Mouse (Mus musculus): ENCODE measurements around the gene Taf5l.
A peak's percentile ranks its signal among the peaks of the same experiment; 100 is the strongest.
"Not testable (repeated sequence)": the region's sequence is repeated elsewhere in the genome, so short reads cannot be mapped to it uniquely, and the experiment has no call there.

Gene Taf5l

GRCm38 (mm10) chr8:124011989-124012586, 9.1 kb downstream of the Taf5l start:
- DNase-seq (ENCODE audit: low spot score), result no peak

- DNase-seq (ENCODE audit: low spot score), result no peak
Measured at GRCm38 (mm10) chr8:124011580-124011979, 9.6 kb downstream of the Taf5l start.

- no peak for DNase-seq (ENCODE audit: low spot score)
Measured at GRCm38 (mm10) chr8:124007829-124008228, 13.4 kb downstream of the Taf5l start.

- DNase-seq (ENCODE audit: low spot score), result no peak
Measured at GRCm38 (mm10) chr8:124002546-124003108, 18.6 kb downstream of the Taf5l start.

- DNase-seq (ENCODE audit: low spot score), result peak; percentile 43
Measured at GRCm38 (mm10) chr8:123999568-123999967, 21.6 kb downstream of the Taf5l start.

GRCm38 (mm10) chr8:123993997-123994396, 27.2 kb downstream of the Taf5l start:
- DNase-seq (ENCODE audit: low spot score), result no peak

- DNase-seq (ENCODE audit: low spot score), result no peak
Measured at GRCm38 (mm10) chr8:123993597-123993996, 27.6 kb downstream of the Taf5l start.

GRCm38 (mm10) chr8:123992587-123992986, 28.6 kb downstream of the Taf5l start:
- DNase-seq (ENCODE audit: low spot score), result no peak

GRCm38 (mm10) chr8:123990277-123991049, 30.7 kb downstream of the Taf5l start:
- no peak for DNase-seq (ENCODE audit: low spot score)

- DNase-seq (ENCODE audit: low spot score), result no peak
Measured at GRCm38 (mm10) chr8:123989128-123989527, 32.1 kb downstream of the Taf5l start.

- DNase-seq (ENCODE audit: low spot score), result no peak
Measured at GRCm38 (mm10) chr8:123988605-123989038, 32.6 kb downstream of the Taf5l start.

GRCm38 (mm10) chr8:123982826-123983400, 38.3 kb downstream of the Taf5l start, which contains the start of gene Abcb10:
Gene Abcb10, minus strand, starts transcription at chr8:123983122.
- peak; percentile 91 for DNase-seq (ENCODE audit: low spot score)

GRCm38 (mm10) chr8:123982291-123982793, 38.9 kb downstream of the Taf5l start:
- peak; percentile 26 for DNase-seq (ENCODE audit: low spot score)

- DNase-seq (ENCODE audit: low spot score), result peak; percentile 67
Measured at GRCm38 (mm10) chr8:123981674-123982073, 39.5 kb downstream of the Taf5l start.

- no peak for DNase-seq (ENCODE audit: low spot score)
Measured at GRCm38 (mm10) chr8:123980239-123980638, 41.0 kb downstream of the Taf5l start.

GRCm38 (mm10) chr8:123978926-123979325, 42.3 kb downstream of the Taf5l start:
- no peak for DNase-seq (ENCODE audit: low spot score)

- peak; percentile 48 for DNase-seq (ENCODE audit: low spot score)
Measured at GRCm38 (mm10) chr8:123978166-123978838, 42.9 kb downstream of the Taf5l start.

- DNase-seq (ENCODE audit: low spot score), result no peak
Measured at GRCm38 (mm10) chr8:123977499-123977898, 43.7 kb downstream of the Taf5l start.

- DNase-seq (ENCODE audit: low spot score), result no peak
Measured at GRCm38 (mm10) chr8:123973495-123973894, 47.7 kb downstream of the Taf5l start.

- no peak for DNase-seq (ENCODE audit: low spot score)
Measured at GRCm38 (mm10) chr8:123966896-123967295, 54.3 kb downstream of the Taf5l start.

- DNase-seq (ENCODE audit: low spot score), result no peak
Measured at GRCm38 (mm10) chr8:123961371-123961770, 59.8 kb downstream of the Taf5l start.

- DNase-seq (ENCODE audit: low spot score), result not testable (repeated sequence)
Measured at GRCm38 (mm10) chr8:123960556-123960955, 60.6 kb downstream of the Taf5l start.

All from adipocyte (in vitro differentiated cells).